Mouse (Mus musculus) ES-E14 (cell line): ENCODE results near the gene Cntrob.

ENCODE experiments used
- MAFK ChIP-seq: IDR thresholded peaks from 2 replicates; pipeline ENCODE4 v1.6.1; 2014; ENCODE audit warnings: mild to moderate bottlenecking, low read depth, low read length, inconsistent platforms; ENCODE audit not compliant: insufficient read depth
- ZC3H11A ChIP-seq: IDR thresholded peaks from 2 replicates; pipeline ENCODE4 v1.6.1; 2012; ENCODE audit warnings: low read depth, mild to moderate bottlenecking, inconsistent platforms, low read length, borderline replicate concordance
- ZNF384 ChIP-seq: IDR thresholded peaks from 2 replicates; pipeline ENCODE4 v1.6.1; 2012; ENCODE audit warnings: low read depth, low read length, inconsistent platforms

DNA sequence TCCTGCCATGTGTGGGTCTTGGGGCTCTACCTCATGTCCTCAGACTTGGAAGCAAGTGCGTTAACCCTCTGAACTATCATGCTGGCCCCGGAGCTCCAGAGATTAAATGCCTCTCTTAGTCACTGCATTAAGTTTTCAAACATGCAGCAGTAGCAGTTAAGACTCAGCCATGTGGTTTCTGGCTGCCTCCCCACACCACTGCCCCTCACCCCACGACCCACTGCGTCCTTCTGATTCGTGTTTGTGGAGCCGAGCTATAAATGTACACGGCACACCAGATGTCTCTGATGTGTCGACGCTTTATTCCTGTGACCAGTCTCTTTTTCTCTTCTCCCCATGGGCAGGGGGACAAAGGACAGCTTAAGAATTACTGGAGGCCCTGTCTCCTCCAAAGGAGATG is 70.4 kb downstream of the Cntrob start:
- TF ChIP-seq ZNF384 (no peak), ZC3H11A (no peak), MAFK (no peak)
